Mouse (Mus musculus): ENCODE data around the gene Lyrm9. TPM values are rescaled to one million over a fixed set of nuclear protein-coding genes. Genes with fewer than 3 reads are reported as not detected.

Lyrm9 gene
- polyA plus RNA-seq (2014; fragmentation: Illumina TruSeq; extraction: RNeasy Lipid Tissue Mini Kit (QIAGEN cat#74804); ENCODE audit: low read depth, low replicate concordance), result 28.8 TPM

DNA sequence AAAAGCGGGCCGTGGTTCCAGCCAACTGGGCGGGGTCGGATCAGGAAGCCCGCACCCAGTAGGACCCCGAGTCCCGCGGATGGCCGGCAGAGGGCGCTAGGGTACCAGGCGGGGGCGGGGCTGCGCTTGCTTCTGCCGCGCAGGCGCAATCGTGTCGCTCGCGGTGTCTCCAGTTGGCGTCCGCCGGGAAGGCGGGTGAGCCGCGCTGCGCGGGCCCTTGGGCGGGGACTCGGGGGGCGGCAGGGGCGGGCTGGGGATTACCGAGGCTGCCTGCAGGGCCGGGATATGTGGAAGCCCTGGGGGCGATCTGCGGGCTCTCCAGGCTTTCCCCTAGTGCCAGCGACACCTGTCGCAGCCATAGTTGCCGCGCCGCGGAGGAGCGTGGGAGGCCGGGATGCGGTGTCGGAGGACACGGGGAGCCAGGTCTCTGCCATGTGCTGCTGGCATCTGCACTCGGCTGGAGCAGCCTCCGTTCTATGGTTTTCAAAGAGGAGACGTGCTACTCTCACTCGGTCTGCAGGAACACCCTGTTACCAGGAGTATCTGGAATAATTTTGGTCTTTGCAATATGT, at the start of gene Lyrm9:
Lyrm9 (plus strand) TSS at position 143 of the 572 bp plus-strand sequence.

Other genes starting within 250 kb of the Lyrm9 start
- 17.5 TPM for gene Nlk, start 129.2 kb upstream of the Lyrm9 start, polyA plus RNA-seq (2014; fragmentation: Illumina TruSeq; extraction: RNeasy Lipid Tissue Mini Kit (QIAGEN cat#74804); ENCODE audit: low read depth, low replicate concordance)
- gene Ccnq, start 74.9 kb upstream of the Lyrm9 start, polyA plus RNA-seq (2014; fragmentation: Illumina TruSeq; extraction: RNeasy Lipid Tissue Mini Kit (QIAGEN cat#74804); ENCODE audit: low read depth, low replicate concordance), result 27.5 TPM
- 6.5 TPM for gene Nos2, start 94.2 kb downstream of the Lyrm9 start, polyA plus RNA-seq (2014; fragmentation: Illumina TruSeq; extraction: RNeasy Lipid Tissue Mini Kit (QIAGEN cat#74804); ENCODE audit: low read depth, low replicate concordance)
- 37.5 TPM for gene Lgals9, start 158.4 kb downstream of the Lyrm9 start, polyA plus RNA-seq (2014; fragmentation: Illumina TruSeq; extraction: RNeasy Lipid Tissue Mini Kit (QIAGEN cat#74804); ENCODE audit: low read depth, low replicate concordance)

Measured in heart, adult 10 weeks (tissue).